Mouse (Mus musculus) cerebellum, adult 2 months (tissue): ENCODE measurements around the gene Ythdc1. TPM values are rescaled to one million over a fixed set of nuclear protein-coding genes. Genes with fewer than 3 reads are reported as not detected.
A peak's percentile ranks its signal among the peaks of the same experiment; 100 is the strongest.
"Not testable (repeated sequence)": the region's sequence is repeated elsewhere in the genome, so short reads cannot be mapped to it uniquely, and the experiment has no call there.

Experiments
- DNase-seq, 2 experiments: peaks; one replicate each; pipeline ENCODE4 v3.0.0; 2021
- H3K27ac ChIP-seq: fragments of 200-500 bp; 2 replicates; pipeline ENCODE4 v1.5.1; 2012; ENCODE audit warnings: low read length, control low read depth, inconsistent platforms; ENCODE audit not compliant: insufficient read depth
- H3K27me3 ChIP-seq: fragments of 200-500 bp; 2 replicates; pipeline ENCODE4 v1.6.1; 2012; ENCODE audit warnings: inconsistent platforms, mild to moderate bottlenecking, low read length, moderate library complexity; ENCODE audit not compliant: control insufficient read depth, insufficient read depth
- H3K4me1 ChIP-seq: fragments of 200-500 bp; 2 replicates; pipeline ENCODE4 v1.6.1; 2011; ENCODE audit warnings: low read length; ENCODE audit not compliant: control insufficient read depth, insufficient read depth
- H3K4me3 ChIP-seq: fragments of 200-500 bp; replicated peaks from 2 replicates; pipeline ENCODE3; 2011; ENCODE audit warnings: mild to moderate bottlenecking, low read depth, low read length, control low read depth; ENCODE audit not compliant: insufficient read depth
- CTCF ChIP-seq: fragments of 200-500 bp; IDR thresholded peaks from 2 replicates; pipeline ENCODE4 v1.5.1; 2011; ENCODE audit warnings: low read depth, mild to moderate bottlenecking, control low read depth, low read length, moderate library complexity, borderline replicate concordance; ENCODE audit not compliant: insufficient read depth
- POLR2A ChIP-seq: fragments of 200-500 bp; IDR thresholded peaks from 2 replicates; pipeline ENCODE4 v1.6.1; 2011; ENCODE audit warnings: low read length, control low read depth, borderline replicate concordance; ENCODE audit not compliant: insufficient read depth
- WGBS: fragments of 180-500 bp; shearing (Covaris S2); methylation state at CpG from one replicate; pipeline ENCODE4 v1.1.7; 2018; 5-methylcytosine and 5-hydroxymethylcytosine counted together
- polyA plus RNA-seq: library from polyadenylated mRNA; depleted of rRNA; stranded (reverse); fragments of >200 nt; gene quantifications from 2 replicates; pipeline ENCODE4 v1.2.3, GENCODE M21; 2012

Gene Ythdc1
- polyA plus RNA-seq, 1 experiment: 68.9 TPM

DNA sequence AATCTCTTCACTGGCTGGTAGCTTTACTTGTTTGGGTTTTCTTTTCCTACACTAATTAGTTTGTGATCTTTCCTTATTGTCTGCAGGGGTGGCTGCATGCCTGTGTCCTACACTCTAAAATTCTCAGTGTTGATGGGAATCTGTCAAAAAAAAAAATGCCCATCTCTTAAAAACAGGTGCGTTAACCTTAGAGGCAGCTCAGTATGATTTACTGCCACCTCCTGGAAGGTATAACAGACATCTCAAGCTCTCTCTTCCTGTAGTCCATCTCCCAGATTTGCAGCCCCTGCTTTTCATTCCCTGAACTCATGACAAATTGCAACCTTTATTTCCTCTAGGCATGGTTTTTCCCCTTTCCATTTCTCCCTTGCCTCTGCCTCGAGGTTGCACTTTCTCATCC, 14.1 kb upstream of the Ythdc1 start:
- Histone ChIP-seq H3K4me3 (no peak overlapping the region), H3K27ac (no peak overlapping the region), H3K27me3 (no peaks in the 10 kb centered on the region), H3K4me1 (no peaks in the 10 kb centered on the region)
- TF ChIP-seq CTCF (no peak), POLR2A (no peak)
- 68% methylated on average over 2 of the region's 2 CpGs for WGBS
- no peak for DNase-seq

DNA sequence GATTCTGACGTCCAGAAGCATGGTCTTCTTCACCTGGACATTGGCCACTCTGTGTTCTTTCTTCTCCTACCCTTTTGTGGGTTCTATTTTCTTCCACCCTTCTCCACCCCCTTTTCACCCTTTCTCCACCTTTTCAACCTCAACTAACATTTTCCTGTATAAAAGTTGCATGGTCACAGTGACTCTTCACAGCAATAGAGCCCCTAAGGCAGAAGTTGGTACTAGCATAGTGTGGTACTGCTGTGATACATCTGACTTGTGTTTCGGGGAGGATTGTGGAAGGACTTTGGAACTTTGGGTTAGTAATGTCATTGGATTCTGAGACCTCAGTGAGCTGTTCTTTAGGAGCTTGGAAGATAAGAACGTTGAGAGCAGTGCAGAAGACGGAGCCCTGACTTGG, 11.8 kb upstream of the Ythdc1 start:
- H3K4me3 ChIP-seq: no peak overlapping the region
- TF ChIP-seq POLR2A (no peak), CTCF (no peak)
- DNase-seq: no peak
- no peaks in the 10 kb centered on the region for H3K4me1 ChIP-seq
- no peak overlapping the region for H3K27ac ChIP-seq
- no peaks in the 10 kb centered on the region for H3K27me3 ChIP-seq
- 62% methylated on average over 4 of the region's 4 CpGs for WGBS

DNA sequence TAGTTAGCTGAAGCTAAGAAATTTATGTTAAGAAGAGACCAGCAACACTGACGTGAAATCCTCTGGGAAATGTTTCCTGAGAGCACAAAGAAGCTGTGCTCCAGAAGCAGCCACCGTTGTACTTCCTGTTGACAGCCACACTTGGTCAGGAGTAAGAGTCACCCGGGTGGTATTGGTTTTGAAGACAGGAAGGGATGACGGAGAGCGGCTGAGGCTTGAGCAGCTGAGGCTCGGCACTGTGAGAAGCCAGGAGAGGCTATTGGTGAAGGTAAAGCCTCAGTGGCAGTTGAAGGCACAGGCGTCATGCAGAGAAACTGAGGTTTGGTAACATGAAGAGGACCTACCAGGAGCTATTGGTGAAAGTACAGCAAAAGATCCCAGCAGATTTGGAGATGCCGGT, 11.2 kb upstream of the Ythdc1 start:
- 78% methylated on average over 8 of the region's 8 CpGs for WGBS
- Histone ChIP-seq H3K4me3 (no peak overlapping the region), H3K27ac (no peak overlapping the region), H3K27me3 (no peaks in the 10 kb centered on the region), H3K4me1 (no peaks in the 10 kb centered on the region)
- DNase-seq: no peak
- TF ChIP-seq POLR2A (no peak), CTCF (no peak)

DNA sequence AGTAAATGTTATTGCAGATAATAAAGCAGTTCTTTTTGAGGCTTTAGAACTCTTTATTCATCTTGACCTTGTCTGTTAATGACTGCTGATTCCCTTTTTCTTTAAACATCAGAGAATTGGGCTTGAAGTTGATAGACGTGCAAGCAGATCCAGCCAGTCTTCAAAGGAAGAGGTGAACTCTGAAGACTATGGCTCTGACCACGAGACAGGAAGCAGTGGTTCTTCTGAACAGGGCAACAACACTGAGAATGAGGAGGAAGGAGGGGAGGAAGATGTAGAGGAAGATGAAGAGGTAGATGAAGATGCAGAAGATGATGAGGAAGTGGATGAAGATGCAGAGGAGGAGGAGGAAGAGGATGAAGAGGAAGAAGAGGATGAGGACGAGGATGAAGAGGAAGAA, 12.8 kb downstream of the Ythdc1 start:
- 63% methylated on average over 3 of the region's 3 CpGs for WGBS
- peak overlapping the region; percentile 82 for H3K27ac ChIP-seq
- no peak overlapping the region for H3K4me3 ChIP-seq
- no peaks in the 10 kb centered on the region; the same call in 1 of the 2 replicates for H3K4me1 ChIP-seq
- no peak for DNase-seq
- no peaks in the 10 kb centered on the region for H3K27me3 ChIP-seq
- no peak for TF ChIP-seq POLR2A
- TF ChIP-seq CTCF: no peak

DNA sequence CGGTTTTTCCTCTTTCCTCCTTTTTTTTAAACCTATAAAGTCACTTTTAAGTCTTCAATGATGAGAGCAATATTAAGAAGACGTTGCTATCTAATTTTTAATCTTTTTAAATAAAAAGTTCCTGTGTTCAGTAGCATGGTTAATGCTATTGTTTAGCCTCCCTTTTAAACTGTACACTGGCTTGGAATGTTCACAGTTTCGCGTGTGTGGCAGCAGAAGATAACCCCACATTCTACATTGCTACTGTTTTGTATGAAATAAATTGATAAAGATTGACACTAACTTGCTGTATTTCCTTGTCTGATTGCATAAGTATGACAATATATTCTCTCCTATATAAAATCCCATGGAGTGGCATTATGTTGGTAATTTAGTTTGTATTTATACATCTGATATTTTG, 32.4 kb downstream of the Ythdc1 start:
- not testable (repeated sequence) for H3K27ac ChIP-seq, H3K4me1 ChIP-seq, H3K27me3 ChIP-seq, H3K4me3 ChIP-seq, DNase-seq
- 94% methylated on average over 4 of the region's 4 CpGs for WGBS

DNA sequence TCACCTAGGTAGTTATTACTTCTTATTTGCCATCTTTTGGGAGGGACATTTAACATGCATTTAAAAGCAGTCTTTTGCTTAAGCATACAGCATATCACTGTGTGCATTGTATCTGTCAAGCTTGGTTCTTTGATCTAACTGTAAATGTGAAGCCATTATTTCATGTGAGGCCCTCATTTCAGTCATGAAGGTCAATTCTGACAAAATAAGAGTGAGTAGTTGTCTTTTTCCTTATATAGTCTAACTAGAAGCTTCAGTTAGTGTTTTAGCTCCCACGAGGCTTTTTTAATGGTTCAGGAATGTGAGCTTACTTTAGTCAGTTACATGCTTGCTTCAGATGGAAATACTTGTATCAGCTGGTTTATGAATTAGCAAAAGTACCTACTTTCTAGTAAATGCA, 34.1 kb downstream of the Ythdc1 start:
- Histone ChIP-seq H3K27ac (no peak overlapping the region), H3K4me3 (no peak overlapping the region), H3K27me3 (no peaks in the 10 kb centered on the region), H3K4me1 (no peaks in the 10 kb centered on the region)
- TF ChIP-seq POLR2A (no peak), CTCF (no peak)
- no peak for DNase-seq
- WGBS: 93% methylated on average over 1 of the region's 1 CpGs

DNA sequence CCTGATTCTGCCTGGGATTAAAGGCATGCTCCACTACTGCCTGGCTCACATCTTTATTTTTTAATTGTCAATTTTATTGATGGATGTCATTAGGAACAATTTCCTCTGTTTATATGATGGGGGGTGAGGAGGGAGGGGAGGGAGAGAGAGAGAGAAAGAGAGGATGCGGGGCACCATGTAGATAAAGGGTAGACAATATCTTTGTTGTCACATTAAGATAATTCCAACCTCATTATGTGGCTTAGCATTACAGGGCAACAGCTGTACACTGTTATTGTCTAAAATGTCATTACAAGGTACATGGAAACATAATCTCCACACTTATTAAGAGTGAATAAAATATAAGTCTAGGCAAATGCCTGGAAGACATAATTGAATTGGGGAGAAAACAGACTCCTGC, 35.5 kb downstream of the Ythdc1 start:
- 96% methylated on average over 1 of the region's 1 CpGs for WGBS
- DNase-seq: no peak
- H3K27ac ChIP-seq: no peak overlapping the region
- no peak for TF ChIP-seq CTCF
- TF ChIP-seq POLR2A: no peak
- H3K4me3 ChIP-seq: no peak overlapping the region
- no peaks in the 10 kb centered on the region for H3K4me1 ChIP-seq
- H3K27me3 ChIP-seq: no peaks in the 10 kb centered on the region

DNA sequence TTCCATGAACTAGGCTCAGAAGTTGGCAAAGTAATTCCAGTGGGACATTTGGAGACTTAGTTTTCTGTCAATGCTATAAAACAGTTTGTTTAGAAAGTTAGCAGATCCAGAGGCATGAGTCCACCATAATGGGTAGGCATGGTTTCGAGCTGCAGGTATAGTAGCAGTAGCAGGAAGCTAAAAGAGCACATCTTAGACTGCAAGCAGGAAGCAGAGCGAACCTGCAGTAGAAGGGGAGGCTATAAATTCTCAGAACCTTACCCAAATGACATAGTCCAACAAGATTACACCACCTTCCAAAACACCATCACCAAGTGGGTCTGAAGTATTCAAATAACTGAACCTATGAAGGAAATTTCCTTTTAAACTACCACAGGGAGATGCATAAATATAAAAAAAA, 36.2 kb downstream of the Ythdc1 start:
- TF ChIP-seq CTCF (no peak), POLR2A (no peak)
- Histone ChIP-seq H3K4me3 (no peak overlapping the region), H3K4me1 (no peaks in the 10 kb centered on the region), H3K27ac (no peak overlapping the region), H3K27me3 (no peaks in the 10 kb centered on the region)
- no peak for DNase-seq
- 95% methylated on average over 2 of the region's 2 CpGs for WGBS

DNA sequence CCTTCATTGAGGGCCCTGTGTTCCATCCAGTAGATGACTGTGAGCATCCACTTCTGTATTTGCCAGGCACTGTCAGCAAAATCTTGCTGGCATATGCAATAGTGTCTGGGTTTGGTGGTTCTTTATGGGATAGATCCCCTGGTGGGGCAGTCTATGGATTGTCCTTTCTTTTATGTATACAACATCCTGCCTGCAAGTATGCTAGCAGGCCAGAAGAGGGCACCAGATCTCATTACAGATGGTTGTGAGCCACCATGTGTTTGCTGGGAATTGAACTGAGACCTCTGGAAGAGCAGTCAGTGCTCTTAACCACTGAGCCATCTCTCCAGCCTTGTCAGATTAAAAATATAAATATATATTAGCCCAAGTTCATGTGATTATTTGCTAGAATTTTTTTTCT, 37.2 kb downstream of the Ythdc1 start:
- H3K4me1 ChIP-seq: not testable (repeated sequence)

More for the DNA sequence above, 37.2 kb downstream of the Ythdc1 start:
- not testable (repeated sequence) for H3K4me3 ChIP-seq, H3K27me3 ChIP-seq, H3K27ac ChIP-seq, DNase-seq
